Mouse (Mus musculus) effector memory CD4-positive, alpha-beta T cell, adult 7 months (primary cell): ENCODE data around the gene Oas1e. TPM values are rescaled to one million over a fixed set of nuclear protein-coding genes. Genes with fewer than 3 reads are reported as not detected.

ENCODE experiments used
- polyA plus RNA-seq: library from polyadenylated mRNA; unstranded; fragments of 100-300 nt; shearing (Covaris generic); gene quantifications from one replicate; pipeline ENCODE4 v1.2.1, GENCODE M21; 2017

Oas1e gene
- not detected for polyA plus RNA-seq

GRCm38 (mm10) chr5:120795480-120796034 is at the start of gene Oas1e:
Gene Oas1e, minus strand, starts transcription at chr5:120795530.

GRCm38 (mm10) chr5:120811951-120812819 is 16.9 kb upstream of the Oas1e start, which contains the start of gene Oas1c:
Gene Oas1c, minus strand, starts transcription at chr5:120812514.

GRCm38 (mm10) chr5:120777478-120777877 is 17.9 kb downstream of the Oas1e start, which contains the start of gene Oas3:
Gene Oas3, minus strand, starts transcription at chr5:120777661.

DNA sequence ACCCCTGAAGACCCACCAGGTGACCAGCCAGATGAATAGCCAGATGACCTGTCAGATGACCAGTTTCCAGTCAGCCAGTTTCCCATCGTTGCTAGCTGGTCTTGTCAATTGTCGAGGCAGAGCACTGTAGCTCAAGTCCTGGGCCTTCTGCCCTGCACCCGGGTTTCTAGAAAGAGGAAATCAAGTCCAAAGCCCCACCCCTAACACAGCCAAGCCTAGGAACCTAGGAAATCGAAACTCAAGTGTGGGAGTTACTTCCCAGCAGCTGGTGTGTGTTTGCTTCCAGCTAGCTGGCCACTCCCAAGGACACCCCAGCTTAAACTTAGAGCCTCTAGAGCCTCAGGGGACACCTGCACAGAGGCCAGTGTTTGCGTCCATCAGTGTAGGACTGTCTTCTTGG is 45.6 kb downstream of the Oas1e start, which contains the start of gene Oas2:
TSS of gene Oas2 (minus strand) at position 166 of the 400 bp plus-strand sequence.

Other genes starting within 250 kb of the Oas1e start
- 4.4 TPM for gene Tpcn1, start 206.9 kb downstream of the Oas1e start, polyA plus RNA-seq
- not detected for gene Iqcd, start 206.5 kb downstream of the Oas1e start, polyA plus RNA-seq
- gene Rita1, start 182.9 kb downstream of the Oas1e start, polyA plus RNA-seq = 4.9 TPM
- gene Ddx54, start 182.8 kb downstream of the Oas1e start, polyA plus RNA-seq = 82.4 TPM
- gene Cfap73, start 161.3 kb downstream of the Oas1e start, polyA plus RNA-seq = not detected
- gene Rasal1, start 146.7 kb downstream of the Oas1e start, polyA plus RNA-seq = 12.2 TPM
- gene Dtx1, start 83.6 kb downstream of the Oas1e start, polyA plus RNA-seq = 282 TPM
- 0.45 TPM for gene Oas2, start 45.7 kb downstream of the Oas1e start, polyA plus RNA-seq
- gene Oas3, start 17.9 kb downstream of the Oas1e start, polyA plus RNA-seq = 20.1 TPM
- gene Oas1c, start 17.0 kb upstream of the Oas1e start, polyA plus RNA-seq = 7.9 TPM
- gene Oas1f, start 51.8 kb upstream of the Oas1e start, polyA plus RNA-seq = not detected
- gene Oas1h, start 65.9 kb upstream of the Oas1e start, polyA plus RNA-seq = not detected
- gene Oas1g, start 92.1 kb upstream of the Oas1e start, polyA plus RNA-seq = not detected
- gene Oas1a, start 112.0 kb upstream of the Oas1e start, polyA plus RNA-seq = 39.7 TPM
- gene Oas1d, start 119.0 kb upstream of the Oas1e start, polyA plus RNA-seq = not detected
- 0.67 TPM for gene Rph3a, start 214.6 kb upstream of the Oas1e start, polyA plus RNA-seq